Mouse (Mus musculus) heart, adult 8-10 months (tissue): ENCODE measurements around the gene Nrg4. TPM values are rescaled to one million over a fixed set of nuclear protein-coding genes. Genes with fewer than 3 reads are reported as not detected.
A peak's percentile ranks its signal among the peaks of the same experiment; 100 is the strongest.
"Not testable (repeated sequence)": the region's sequence is repeated elsewhere in the genome, so short reads cannot be mapped to it uniquely, and the experiment has no call there.

Experiments
- DNase-seq: peaks from one replicate; pipeline ENCODE4 v3.0.0; 2022; ENCODE audit warnings: low spot score
- total RNA-seq, 4 experiments: library from RNA; stranded (reverse); gene quantifications; 2 replicates each; pipeline ENCODE4 v1.2.4; 2022

Nrg4 gene
- total RNA-seq, 4 experiments from 2014 or later, result 2.1 to 3.8 (median 2.4) TPM

GRCm38 (mm10) chr9:55252097-55252496 is 74.5 kb downstream of the Nrg4 start:
- not testable (repeated sequence) for DNase-seq

DNA sequence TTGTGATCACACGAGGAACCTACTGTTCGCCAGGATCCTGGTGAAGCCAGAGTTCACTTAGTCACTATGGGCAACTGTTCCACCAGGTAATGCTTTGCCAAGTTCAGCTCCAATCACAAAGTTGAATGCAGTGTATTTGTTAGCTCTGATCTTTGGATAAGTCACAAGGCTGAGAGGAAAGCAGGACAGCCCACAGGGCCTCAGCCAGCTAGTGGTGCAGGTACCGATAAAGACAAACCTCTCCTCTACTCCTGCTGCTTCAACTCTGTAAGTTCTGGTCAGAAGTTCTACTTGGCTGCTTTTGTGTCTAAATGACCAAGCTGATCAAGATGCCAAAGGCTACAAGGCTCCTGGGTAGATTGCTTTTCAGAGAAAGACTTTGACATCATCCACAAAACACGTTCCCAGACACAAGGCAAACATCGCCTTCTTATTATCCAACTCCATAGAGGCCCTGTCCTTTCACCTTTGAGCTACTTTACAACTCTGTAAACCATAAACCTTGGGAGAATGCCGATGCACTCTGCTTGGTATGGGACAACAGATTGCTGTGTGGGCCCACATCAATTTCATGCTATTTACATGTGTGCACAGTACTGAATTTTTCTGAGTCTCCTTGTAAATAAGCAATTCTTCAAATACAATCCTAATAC is 75.9 kb downstream of the Nrg4 start:
- DNase-seq, result no peak

GRCm38 (mm10) chr9:55248465-55248864 is 78.2 kb downstream of the Nrg4 start:
- DNase-seq, result no peak

DNA sequence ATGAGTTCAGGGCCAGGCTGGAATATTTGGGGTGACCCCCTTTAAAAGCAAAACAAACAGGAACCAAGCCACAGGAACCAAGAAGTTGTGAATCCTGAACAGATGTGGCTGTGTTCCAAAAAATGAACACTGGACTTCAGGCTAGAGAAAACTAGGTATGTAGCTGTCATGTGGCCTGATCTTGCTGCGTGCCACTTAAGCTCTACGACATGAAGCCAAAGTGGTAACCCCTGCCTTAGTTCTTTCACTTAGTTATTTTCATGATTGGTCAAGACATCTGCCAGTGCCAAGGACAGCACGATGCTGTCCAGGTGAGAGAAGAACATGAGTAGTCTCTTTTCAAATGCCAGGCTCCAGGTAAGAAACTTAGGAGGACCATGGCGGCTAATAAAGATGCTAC is 79.7 kb downstream of the Nrg4 start:
- DNase-seq, result no peak

- no peak for DNase-seq
These were observed 80.2 kb downstream of the Nrg4 start for GRCm38 (mm10) chr9:55246440-55246839.

DNA sequence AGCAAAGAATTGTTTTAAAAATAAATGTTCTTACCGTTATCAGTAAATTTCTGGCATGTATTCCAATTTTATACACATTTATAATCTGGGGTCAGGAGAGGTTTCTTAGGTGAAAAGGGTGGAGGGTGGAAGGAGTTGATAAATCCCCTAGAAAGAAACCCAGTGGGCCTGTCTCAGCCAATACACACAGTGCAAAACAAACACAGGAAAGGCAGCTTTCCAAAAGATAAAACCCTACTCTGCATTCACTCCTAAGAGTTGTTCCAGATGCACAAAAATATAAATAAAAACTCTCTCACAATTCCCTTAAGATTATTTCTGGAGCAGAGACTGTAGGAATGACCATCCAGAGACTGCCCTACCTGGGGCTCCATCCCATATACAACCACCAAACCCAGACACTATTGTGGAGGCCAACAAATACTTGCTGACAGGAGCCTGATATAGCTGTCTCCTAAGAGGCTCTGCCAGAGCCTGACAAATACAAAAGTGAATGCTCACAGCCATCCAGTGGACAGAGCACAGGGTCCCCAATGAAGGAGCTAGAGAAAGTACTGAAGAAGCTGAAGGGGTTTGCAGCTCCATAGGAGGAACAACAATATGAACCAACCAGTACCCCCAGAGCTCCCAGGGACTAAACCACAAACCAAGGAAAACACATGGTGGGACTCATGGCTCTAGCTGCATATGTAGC is 81.4 kb downstream of the Nrg4 start:
- peak; percentile 55 for DNase-seq

GRCm38 (mm10) chr9:55244079-55244478 is 82.6 kb downstream of the Nrg4 start:
- no peak for DNase-seq

GRCm38 (mm10) chr9:55243280-55243679 is 83.4 kb downstream of the Nrg4 start:
- DNase-seq, result no peak

DNA sequence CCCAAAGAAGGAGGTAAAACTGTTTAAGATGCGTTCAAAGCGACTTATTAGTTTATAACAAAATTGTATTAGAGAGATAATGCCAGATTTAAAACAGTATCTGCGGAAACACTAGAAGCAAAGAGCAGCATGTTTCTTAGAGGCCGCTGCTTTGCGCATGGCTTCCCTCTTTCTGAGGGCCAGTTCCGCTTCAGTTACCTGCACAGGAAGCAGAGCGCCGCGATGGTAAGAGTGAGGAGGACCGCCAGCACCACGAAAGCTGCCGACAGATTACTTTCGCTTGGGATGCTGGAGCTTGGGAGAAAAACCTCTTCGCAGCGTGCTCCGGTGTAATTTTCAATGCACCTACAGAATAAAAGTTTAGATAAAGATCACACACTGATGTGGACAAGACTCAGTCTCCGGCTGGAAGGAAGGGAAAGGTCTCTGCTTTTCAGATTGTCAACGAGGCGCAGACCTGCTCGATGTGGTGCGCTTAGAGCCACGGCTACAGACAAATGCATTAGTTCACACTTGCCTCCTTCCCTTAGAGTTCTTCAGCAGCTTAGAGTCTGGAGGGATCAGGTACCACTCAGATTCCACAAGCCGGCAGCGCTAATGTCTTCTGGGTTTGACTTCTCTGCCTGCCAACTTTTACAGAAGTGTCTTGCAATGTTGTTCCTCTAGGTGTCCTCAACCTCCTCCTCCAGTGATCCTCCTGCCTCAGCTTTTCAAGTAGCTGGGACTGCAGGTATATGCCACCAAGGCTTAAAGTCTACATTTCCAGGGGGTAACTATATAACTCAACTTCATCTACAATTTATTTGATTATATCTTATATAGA is 84.6 kb downstream of the Nrg4 start:
- no peak for DNase-seq

GRCm38 (mm10) chr9:55240852-55241251 is 85.8 kb downstream of the Nrg4 start:
- no peak for DNase-seq

DNA sequence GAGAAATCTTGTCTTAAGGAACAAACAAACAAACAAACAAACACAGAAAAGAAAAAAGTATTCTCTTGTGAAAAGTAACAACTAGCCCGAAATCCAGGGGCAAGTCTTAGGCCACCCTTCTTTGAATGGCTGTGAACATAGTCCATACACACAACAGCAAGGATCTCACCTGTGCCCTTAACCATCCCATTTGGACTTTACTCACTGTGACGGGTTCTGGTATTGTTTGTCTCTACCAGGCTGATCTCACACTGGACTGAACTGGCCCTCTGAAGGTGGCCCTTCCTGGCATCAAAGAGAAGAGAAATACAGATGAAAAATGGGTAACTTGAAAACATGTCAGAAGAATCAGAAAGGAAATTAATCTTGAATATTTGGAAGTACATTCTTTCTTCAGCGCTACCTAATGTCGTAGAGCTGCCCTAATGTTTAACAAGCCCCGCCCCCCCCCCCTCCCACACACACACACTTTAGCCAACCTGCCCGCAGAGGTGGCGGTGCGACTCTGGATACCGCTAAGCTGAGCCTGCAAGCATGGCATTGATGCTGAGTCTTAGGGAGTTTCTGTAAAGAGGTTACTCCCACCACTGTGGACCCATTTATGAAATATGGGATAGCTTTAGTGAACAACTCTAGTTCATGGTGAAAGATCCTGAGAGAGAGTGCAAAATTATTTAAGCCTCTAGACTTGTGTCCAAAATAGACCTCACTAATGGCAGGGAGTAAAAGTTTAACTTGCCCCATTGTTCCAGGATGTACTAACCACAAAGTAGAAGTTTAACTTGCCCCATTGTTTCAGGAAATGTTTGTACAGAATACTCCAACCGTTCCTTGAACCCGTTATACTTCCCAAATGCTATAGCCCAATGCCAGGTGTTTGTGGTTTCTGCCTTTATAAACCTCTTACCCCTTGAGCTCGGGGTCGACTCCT is 90.1 kb downstream of the Nrg4 start:
- no peak for DNase-seq

DNA sequence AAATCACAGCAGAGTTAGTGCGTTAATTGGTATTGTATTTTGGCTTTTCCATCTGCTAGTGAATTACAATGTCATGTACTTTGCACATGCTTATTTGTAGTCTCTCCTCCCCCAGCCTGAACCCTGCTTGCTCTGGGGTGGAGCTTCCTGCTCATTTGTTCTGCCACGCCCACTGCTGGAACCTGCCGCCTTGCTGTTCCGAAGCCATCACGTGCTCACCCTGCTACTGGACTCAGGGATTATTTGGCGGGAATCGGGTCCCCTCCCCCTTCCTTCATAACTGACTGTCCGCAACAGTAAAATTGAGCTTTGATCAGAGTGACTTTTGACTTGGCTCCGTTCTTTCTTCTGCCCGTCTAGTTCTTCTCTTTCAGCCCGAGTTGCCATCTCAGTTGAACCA is 93.6 kb downstream of the Nrg4 start:
- peak; percentile 45 for DNase-seq

- no peak for DNase-seq
These were observed 94.1 kb downstream of the Nrg4 start for GRCm38 (mm10) chr9:55232586-55232985.

DNA sequence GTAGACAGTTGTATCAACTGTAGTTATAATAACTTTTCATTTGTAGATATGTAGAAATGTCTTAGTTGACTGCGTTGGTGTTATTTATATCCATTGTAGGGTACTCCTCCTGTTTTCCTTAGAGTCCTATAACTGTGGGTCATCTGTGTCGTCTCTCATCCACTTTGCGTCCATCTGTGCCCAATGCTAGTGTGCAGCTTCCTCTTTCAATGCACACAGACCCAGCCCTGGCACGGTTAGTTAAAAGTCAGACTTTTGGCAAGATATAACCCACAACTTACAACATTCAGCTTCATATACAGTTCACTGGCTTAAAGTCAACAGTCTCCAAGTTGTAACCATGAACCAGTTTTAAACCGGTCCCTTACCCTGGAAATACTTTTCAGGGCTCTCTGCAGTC is 94.5 kb downstream of the Nrg4 start:
- DNase-seq, result no peak

GRCm38 (mm10) chr9:55231544-55231943 is 95.1 kb downstream of the Nrg4 start:
- no peak for DNase-seq

DNA sequence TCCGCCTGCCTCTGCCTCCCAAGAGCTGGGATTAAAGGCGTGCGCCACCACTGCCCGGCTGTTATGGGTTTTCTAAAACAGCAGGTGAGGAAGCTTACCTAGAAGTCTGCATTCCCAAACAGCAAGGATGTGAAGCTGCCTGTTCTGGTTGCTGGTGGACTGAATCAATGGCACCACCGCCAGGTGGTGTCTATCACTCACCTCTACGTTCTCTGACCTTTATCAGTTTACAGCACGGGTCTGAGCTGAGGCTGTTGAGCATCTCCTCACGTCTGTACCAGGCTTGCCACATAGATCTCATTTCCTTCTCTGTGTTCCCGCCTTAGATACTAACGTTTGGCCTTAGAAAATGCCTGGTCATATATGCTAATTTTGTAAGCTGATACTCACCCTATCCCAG is 97.6 kb downstream of the Nrg4 start:
- DNase-seq, result no peak

DNA sequence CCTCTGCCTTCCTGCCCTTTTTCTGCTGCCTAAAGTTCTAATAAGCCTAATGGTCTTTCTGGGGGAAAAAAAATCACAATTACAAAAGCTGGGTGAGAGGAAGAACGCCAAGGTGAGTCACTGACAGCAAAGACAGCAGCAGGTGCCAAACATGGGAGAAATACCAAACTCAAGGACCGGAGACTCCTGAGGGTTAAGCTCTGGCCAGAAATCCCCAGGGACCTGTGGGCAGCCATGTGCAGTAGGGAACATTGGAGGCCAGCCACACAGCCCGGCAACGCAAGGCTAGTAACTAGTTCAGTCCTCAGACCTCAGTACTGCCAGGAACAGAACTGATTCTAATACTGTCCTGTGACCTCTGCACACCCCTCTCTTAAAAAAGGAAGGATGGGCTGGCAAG is 98.5 kb downstream of the Nrg4 start:
- DNase-seq, result no peak

DNA sequence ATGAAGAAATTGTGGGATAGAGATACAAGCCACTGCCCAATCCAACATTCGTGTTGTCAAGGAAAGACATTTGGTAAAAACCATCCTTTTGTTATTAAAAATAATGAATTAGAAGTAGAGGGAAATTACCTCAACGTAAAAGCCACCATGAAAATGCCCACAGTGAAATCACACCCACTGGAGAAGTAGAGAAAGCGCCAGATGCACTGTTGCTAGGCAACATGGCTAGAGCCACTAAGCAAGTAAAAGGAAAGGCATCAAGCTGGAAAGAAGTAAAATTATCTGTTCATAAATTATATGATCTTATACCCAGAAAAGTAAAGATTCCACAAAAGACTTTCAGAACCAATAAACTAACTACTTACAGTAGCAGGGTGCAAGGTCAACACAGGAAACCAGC is 100.4 kb downstream of the Nrg4 start:
- no peak for DNase-seq

GRCm38 (mm10) chr9:55225165-55225737 is 101.4 kb downstream of the Nrg4 start:
- peak; percentile 49 for DNase-seq

- no peak for DNase-seq
These were observed 109.3 kb downstream of the Nrg4 start for GRCm38 (mm10) chr9:55217381-55217780.

DNA sequence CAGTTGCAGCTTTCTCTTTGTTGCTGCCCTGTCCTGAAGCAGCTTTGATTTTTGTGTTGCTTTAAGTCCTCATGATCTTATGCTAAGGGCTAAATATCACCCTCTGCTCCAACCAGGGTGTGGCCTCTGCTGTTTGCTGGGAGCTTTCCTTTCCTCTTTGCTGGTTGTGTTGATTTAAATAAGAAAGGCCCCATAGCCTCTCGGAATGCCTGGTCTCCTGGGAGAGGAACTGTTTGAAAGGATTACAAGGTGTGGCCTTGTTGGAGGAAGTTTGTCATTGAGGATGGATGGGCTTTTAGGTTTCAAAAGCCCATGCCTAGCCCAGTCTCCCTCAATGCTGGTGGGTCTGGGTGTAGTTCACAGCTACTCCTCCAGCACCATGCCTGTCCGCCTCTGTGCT is 110.6 kb downstream of the Nrg4 start:
- no peak for DNase-seq
